Mouse (Mus musculus) thymus, postnatal 25 days (tissue): ENCODE measurements around the gene Tmem165.

Source experiments
- DNase-seq: peaks from one replicate; pipeline ENCODE4 v3.0.0; 2022

Gene Tmem165

GRCm38 (mm10) chr5:76183750-76184261 is at the start of gene Tmem165:
Tmem165 (plus strand) TSS chr5:76183880.
- DNase-seq: peak; percentile 92

- no peak for DNase-seq
These were observed 48.0 kb upstream of the Tmem165 start for GRCm38 (mm10) chr5:76135644-76136043.

DNA sequence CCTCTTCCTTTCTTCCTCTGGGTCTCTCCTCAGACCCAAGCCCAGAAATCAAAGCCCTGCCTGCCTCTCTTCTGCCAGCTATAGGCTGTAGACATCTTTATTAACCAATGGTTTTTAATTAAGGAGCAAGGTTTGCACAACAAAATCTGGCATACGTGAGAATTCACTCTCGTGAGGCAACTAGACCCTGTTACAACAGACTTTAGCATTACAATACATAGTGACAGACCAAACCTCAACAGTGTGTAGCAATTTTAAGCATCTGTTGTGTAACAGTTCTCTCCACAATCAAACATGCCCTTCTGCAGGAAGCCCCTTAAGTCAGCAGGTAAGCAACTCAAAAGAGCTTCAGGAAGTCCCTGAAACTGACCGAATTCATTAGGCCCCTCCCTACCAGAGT is 47.4 kb upstream of the Tmem165 start:
- no peak for DNase-seq

DNA sequence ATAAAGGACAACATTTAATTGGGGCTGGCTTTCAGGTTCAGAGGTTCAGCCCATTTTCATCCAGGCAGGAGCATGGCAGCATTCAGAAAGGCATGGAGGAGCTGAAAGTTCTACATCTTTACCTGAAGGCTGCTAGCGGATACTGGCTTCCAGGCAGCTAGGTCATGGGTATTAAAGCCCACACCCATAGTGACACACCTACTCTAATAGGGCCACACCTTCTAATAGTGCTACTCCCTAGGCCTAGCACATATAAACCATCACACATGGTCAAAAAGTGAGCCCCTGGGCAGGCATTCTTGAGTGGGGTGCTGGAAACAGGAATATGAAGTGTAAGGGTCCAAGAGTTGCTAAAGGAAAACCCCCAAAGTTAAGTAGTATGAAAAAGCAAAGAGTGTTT is 46.1 kb upstream of the Tmem165 start:
- DNase-seq: no peak

DNA sequence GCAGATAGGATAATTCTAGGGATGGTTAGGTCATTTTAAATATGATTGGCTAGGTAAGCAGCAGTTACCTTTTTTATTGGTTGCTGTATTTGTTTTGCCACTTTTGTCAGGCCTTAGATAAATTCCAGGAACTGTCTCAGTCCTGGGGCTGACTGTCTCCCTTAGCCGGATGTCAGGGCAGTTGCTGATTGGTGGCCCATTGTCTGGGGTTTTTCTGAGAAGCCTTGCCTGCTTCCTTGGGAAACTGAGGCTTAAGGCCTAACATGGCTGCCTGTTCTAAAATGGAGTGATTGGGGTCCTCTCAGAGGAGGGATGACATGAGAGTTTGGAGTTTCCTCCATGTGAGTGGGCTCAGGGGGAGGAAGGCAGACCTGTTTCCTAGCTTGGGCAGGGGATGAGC is 45.6 kb upstream of the Tmem165 start:
- DNase-seq: no peak

- no peak for DNase-seq
These were observed 45.2 kb upstream of the Tmem165 start for GRCm38 (mm10) chr5:76138512-76138911.

- DNase-seq: no peak
These were observed 44.5 kb upstream of the Tmem165 start for GRCm38 (mm10) chr5:76139171-76139671.

GRCm38 (mm10) chr5:76139808-76140729 is 43.6 kb upstream of the Tmem165 start, which contains the start of gene Srd5a3:
Srd5a3 (plus strand) TSS chr5:76140271.
- peak; percentile 99 for DNase-seq

- DNase-seq: no peak
These were observed 43.0 kb upstream of the Tmem165 start for GRCm38 (mm10) chr5:76140730-76141066.

GRCm38 (mm10) chr5:76143356-76143755 is 40.3 kb upstream of the Tmem165 start:
- no peak for DNase-seq

DNA sequence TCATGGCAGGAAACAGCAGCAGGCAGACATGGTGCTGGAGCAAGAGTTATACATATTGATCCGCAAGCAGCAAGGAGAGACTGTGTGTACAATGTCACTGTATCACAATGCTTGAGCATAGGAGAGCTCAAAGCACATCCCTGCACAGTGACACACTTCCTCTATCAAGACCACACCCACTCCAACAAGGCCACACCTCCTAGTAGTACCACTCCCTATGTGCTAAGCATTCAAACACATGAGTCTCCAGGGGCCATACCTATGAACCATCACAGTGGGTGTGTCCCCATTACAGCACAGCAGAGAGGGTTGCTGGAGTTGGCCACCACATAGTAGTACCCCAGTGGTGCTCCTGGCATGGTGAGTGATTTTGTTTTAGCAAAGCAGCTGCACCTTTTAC is 37.3 kb upstream of the Tmem165 start:
- DNase-seq: no peak

DNA sequence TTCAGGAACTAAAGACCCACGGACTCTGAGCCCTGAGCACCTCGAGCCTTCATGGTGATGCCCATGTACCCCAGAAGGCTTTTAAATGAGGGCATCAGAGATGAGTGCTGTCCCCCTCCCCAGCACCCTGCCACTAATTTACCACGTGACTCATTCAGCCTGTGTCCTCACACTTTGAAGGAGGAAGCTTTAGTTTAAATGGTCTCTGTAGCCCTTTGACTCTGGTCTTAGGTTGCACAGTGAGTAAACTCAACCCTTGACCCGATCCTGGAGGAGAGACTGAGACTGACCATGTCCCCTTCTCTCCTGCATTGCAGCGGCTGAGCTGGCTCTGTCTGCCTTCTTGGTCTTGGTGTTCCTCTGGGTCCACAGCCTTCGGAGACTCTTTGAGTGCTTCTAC is 34.2 kb upstream of the Tmem165 start:
- DNase-seq: no peak

DNA sequence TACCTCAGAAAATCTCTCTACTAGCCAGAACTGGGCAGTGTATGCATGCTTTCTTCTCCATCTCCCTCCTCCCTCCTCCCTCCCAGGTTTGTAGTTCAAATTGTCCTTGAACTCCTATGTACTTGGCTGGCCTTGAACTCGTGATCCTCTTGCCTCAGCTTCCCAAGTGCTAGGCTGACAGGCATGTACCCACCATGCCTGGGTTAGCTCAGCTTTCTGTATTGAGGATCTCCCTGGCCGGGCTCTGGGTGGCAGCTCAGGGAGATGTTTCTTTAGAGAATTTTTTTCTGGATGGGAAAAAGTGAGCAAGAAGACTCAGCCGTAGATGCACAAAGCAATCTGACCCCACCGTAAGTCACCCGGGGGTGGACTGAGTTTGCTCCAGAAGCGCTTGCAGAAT is 30.7 kb upstream of the Tmem165 start:
- no peak for DNase-seq

DNA sequence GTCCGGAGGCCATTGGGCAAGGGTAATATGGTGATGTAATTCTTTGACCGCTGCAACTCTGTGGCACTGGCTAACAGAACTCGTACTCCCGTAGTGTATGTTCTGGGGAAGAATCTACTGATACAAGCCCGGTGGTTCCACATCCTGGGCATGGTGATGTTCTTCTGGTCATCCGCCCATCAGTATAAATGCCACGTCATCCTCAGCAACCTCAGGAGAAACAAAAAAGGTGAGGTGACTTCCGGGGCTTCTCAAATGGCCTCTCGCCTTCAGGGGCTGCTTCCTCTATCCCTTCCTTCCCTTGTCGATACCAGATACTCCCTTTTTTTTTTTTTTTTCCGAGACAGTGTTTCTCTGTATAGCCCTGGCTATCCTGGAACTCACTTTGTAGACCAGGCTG is 30.2 kb upstream of the Tmem165 start:
- DNase-seq: no peak

GRCm38 (mm10) chr5:76154434-76155165 is 29.1 kb upstream of the Tmem165 start:
- no peak for DNase-seq

DNA sequence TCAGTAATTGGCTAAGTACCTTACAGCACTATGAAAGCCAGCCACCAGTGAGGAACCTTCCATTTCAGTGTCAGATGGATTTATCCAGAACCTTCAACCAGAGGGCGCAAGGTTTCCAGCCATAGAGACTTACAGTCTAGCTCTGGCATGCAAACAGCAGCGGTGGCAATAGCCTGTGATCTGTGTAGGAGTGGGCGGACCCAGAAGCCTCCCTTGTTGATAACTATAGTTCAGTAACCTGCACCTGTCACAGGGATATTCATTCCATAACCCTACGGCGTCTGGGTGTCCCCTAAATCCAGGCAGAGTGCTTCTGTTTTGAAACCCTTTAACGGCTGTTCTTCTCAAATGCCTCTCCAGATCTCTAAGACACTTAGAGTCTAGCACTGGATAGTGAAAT is 24.1 kb upstream of the Tmem165 start:
- DNase-seq: no peak

DNA sequence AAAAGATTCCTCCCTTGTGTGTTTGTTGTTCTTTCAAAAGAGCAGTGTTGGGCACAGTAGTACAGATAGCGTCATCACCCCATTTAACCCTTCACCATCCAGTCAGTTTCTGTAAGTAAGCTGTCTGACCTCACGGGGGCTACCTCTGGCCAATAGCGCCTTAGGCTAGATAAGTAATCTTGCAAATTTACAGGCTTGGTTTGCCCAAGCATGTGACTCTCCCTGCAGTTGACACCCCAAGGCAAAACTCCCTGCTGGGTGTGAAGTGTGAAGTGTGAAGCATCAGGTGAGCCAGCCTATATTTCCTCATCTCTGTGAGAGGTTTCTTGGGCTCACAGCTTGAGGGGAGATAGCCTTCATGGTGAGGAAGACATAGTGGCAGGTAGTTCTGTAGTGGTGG is 23.6 kb upstream of the Tmem165 start:
- no peak for DNase-seq

DNA sequence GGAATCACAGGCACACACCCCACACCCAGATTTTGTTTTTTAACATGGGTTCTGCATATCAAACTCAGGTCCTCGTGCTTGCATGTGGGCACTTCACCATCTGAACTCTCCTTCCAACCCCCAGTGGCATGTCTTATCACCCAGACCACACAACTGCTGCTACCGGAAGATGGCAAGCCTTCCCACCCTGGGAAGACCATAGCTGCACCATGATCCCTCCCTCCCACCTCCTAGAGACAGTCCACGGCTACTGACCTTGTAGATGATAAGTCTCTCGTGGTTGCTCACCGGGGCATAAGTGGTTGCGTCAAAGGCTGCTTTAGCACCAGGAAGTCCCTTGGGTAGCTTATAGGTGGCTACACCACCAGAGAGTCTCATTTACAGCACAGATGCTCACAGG is 22.2 kb upstream of the Tmem165 start:
- DNase-seq: no peak

DNA sequence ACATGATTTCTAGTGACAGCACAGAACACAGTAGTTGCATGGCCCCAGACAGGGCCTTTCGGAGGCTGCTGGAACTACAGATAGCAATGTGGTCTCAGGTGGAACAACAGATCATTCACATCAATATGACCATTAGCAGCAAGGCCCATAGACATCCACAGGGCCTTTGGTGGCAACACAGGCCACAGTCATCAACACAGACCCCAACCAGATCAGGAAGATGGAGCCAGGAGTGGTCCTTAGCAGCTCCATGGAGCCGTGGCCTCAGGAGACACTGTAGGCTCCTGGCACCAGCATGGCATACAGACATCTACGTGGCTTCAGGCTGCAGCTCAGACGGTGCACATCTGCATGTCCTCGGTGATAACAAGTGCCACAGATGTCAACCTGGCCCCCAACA is 20.8 kb upstream of the Tmem165 start:
- no peak for DNase-seq

DNA sequence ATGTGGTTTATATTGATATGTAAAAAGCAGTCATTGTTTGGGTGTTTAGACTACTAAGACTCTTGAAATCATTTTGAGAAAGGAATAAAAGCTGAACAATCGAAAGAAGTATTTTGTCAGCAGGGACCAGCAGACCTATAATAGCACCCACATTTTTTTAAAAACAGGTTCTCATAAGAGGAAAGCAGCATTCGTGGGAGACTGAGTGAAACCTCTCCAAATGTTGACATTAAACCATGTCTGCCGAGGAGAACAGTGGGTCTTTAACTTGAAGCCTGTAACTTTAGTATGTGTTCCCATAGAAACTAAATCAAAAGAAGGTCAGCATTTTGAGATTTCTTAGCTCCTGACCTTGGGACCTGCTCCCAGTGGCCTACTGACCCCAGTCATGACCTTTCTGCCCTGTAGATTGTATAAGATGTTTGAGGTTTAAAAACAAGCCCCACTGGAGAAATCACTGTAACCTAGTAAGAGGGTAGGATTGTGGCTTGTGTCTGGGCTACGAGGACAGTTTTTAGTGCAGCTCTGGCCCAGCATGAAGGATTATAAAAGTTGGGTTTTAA is 19.8 kb upstream of the Tmem165 start:
- no peak for DNase-seq

DNA sequence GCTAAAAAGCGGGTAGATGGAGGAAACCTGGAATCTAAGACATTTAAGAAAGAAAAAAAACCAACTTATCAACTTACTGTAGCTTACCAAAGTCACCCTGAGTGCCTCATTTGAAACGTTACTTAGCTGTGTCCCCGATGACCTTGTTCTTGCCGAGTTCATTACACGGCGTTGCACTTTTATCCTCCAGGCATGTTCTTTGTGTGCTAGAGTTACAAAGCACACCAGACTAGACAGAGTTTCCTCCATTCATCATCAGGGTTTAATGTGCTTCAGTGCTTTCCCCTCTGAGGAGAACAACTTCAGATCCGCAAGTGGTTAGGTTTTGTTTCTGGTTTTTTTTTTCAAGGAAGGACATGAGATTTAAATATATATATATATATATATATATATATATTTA is 18.9 kb upstream of the Tmem165 start:
- DNase-seq: no peak

- no peak for DNase-seq
These were observed 13.2 kb upstream of the Tmem165 start for GRCm38 (mm10) chr5:76170522-76170921.

GRCm38 (mm10) chr5:76171039-76171438 is 12.6 kb upstream of the Tmem165 start:
- no peak for DNase-seq

GRCm38 (mm10) chr5:76175051-76175450 is 8.6 kb upstream of the Tmem165 start:
- no peak for DNase-seq
